Mouse (Mus musculus) kidney, postnatal 0 days (tissue): ENCODE results near the gene Btbd11. TPM values are rescaled to one million over a fixed set of nuclear protein-coding genes. Genes with fewer than 3 reads are reported as not detected.

Experiments
- ATAC-seq: fragments of 200-750 bp; cut with Nextera tagmentation; replicated peaks from 2 replicates; pipeline ENCODE4 v1.8.0; 2017; ENCODE audit warnings: low read depth, moderate number of reproducible peaks, moderate TSS enrichment, moderate library complexity; ENCODE audit not compliant: low FRiP score
- DNase-seq: peaks from one replicate; pipeline ENCODE4 v3.0.0-alpha.2; 2016; ENCODE audit warnings: low spot score
- H3K27ac ChIP-seq: fragments of 300-500 bp; sonication (generic); 2 replicates; pipeline ENCODE4 v1.5.1; 2014; ENCODE audit warnings: mild to moderate bottlenecking
- H3K27me3 ChIP-seq: fragments of 300-500 bp; sonication (generic); 2 replicates; pipeline ENCODE4 v1.6.1; 2014; ENCODE audit warnings: low read length, mixed read lengths; ENCODE audit not compliant: insufficient read depth
- H3K36me3 ChIP-seq: fragments of 300-500 bp; sonication (generic); 2 replicates; pipeline ENCODE4 v1.6.1; 2014; ENCODE audit warnings: low read length, mixed read lengths; ENCODE audit not compliant: insufficient read depth
- H3K4me1 ChIP-seq: fragments of 300-500 bp; sonication (generic); replicated peaks from 2 replicates; pipeline ENCODE4 v1.6.1; 2014; ENCODE audit warnings: antibody characterized with exemption, low read length, mixed read lengths; ENCODE audit not compliant: insufficient read depth
- H3K4me2 ChIP-seq: fragments of 300-500 bp; sonication (generic); 2 replicates; pipeline ENCODE4 v1.6.1; 2014; ENCODE audit warnings: mild to moderate bottlenecking, low read length, moderate library complexity, mixed read lengths
- H3K4me3 ChIP-seq: fragments of 300-500 bp; sonication (generic); replicated peaks from 2 replicates; pipeline ENCODE4 v1.5.1; 2014; ENCODE audit warnings: low read depth, low read length
- H3K9ac ChIP-seq: fragments of 300-500 bp; sonication (generic); 2 replicates; pipeline ENCODE4 v1.6.1; 2014; ENCODE audit warnings: low read depth, low read length
- H3K9me3 ChIP-seq: fragments of 300-500 bp; sonication (generic); replicated peaks from 2 replicates; pipeline ENCODE4 v1.6.1; 2016; ENCODE audit warnings: low read length, inconsistent platforms, mixed read lengths
- CTCF ChIP-seq: IDR thresholded peaks from 2 replicates; pipeline ENCODE4 v1.5.1; 2016; ENCODE audit warnings: antibody characterized with exemption, low read depth, mild to moderate bottlenecking, moderate library complexity
- WGBS: fragments of 180-500 bp; shearing (Covaris S2); extraction: QIAGEN DNeasy Blood & Tissue Kit; methylation state at CpG from one replicate; pipeline ENCODE4 v1.1.7; 2014; 5-methylcytosine and 5-hydroxymethylcytosine counted together
- polyA plus RNA-seq: library from polyadenylated mRNA; unstranded; fragments of >200 nt; fragmentation: Nextera tagmentation; extraction: Ambion mirVana; gene quantifications from 2 replicates; pipeline ENCODE4 v1.2.1, GENCODE M21; 2015

Btbd11 gene
- polyA plus RNA-seq = 6.7 and 6.8 TPM in 2 replicates

DNA sequence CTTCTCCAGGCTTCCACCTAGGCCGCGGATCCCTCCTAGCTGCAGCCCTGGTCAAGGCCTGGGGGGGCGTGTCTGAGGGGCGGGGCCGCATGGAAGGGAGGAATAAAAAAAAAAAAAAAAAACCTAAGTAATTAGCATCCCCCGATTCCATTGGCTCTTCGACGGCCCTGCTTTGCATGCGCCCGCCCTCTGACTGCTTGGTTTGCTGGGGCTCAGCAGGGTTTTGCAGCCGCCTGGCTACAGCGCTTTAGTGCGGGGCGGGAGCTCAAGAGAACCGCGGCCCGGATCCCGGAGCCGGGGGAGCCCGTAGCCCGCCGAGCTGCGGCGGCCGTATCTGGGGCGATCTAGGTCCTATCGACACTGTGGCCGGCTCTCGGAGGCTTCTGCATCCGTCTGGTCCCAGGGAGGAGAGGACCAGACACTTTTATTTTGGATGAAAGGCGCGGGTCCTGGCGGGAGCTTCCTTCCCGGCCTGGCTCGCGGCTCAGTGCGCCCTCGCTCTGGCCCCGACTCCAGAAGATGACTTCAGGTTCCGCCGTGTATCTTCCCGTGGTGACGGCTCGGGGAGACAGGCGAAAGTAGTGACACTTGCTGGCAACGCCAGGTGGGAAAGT lies at the start of gene Btbd11:
Gene Btbd11 (plus strand): TSS at position 210 of the 614 bp plus-strand sequence.
- peak within 1 kb of the TSS; percentile 99 for H3K4me2 ChIP-seq
- ATAC-seq (peak; percentile 92), DNase-seq (peak; percentile 98)
- 0 out of 2 replicates have a peak, but pooled peaks cover 5% of the 10 kb centered on the region for H3K27me3 ChIP-seq
- H3K4me3 ChIP-seq = peak within 1 kb of the TSS; percentile 63
- peaks cover 12% of the 10 kb centered on the region; the same call in 1 of the 2 replicates for H3K4me1 ChIP-seq
- peak; percentile 54 for TF ChIP-seq CTCF
- H3K9me3 ChIP-seq = no peaks in the 10 kb centered on the region
- under 1% methylated on average over 43 of the region's 46 CpGs for WGBS
- H3K36me3 ChIP-seq = no peaks in the 10 kb centered on the region
- no peak within 1 kb of the TSS for H3K27ac ChIP-seq
- peak within 1 kb of the TSS; percentile 59 for H3K9ac ChIP-seq

DNA sequence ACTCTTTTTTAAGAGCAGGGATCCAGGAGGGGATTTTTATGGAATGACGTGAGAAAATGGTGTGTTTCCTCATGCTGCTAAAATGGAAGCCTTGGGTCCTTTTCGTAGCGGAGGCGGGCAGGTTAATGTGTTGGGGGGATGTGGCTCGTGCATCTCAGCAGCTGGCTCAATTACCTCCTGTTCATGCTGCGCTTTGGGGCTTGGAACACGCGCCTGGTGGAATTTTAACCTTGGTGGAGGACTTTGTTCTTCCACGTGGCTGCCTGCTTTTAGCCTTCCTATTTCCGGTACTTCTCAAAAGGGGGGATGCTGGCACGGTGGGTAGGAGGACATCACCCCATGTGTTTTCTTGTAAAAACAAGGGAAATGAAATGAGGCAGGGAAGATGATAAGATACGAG lies 47.9 kb upstream of the Btbd11 start:
- Histone ChIP-seq H3K27me3 (no peaks in the 10 kb centered on the region), H3K4me3 (no peak overlapping the region), H3K9me3 (no peaks in the 10 kb centered on the region), H3K36me3 (no peaks in the 10 kb centered on the region), H3K4me2 (no peak overlapping the region), H3K4me1 (no peaks in the 10 kb centered on the region), H3K27ac (no peak overlapping the region), H3K9ac (no peak overlapping the region)
- DNase-seq (no peak), ATAC-seq (no peak)
- no peak for TF ChIP-seq CTCF
- 59% methylated on average over 12 of the region's 12 CpGs for WGBS

DNA sequence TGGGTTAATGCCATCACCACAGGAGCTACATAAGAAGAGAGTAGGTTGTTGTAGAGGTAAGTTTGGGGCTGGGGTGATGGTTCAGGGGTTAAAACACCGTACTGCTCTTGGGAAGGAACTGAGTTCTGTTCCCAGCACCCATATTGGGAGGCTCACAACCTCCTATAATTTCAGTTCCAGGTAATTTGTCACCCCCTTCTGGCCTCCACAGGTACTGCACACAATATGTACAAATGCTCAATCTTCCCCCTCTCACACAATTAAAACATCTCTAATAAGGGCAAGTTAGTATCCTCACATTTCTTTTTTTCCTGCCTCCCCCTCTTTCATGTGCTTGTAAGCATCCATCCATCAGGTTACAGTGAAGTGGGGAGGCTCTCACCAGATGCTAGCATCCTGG lies 44.7 kb upstream of the Btbd11 start:
- H3K4me2 ChIP-seq = no peak overlapping the region
- ATAC-seq (no peak), DNase-seq (no peak)
- no peak overlapping the region for H3K27ac ChIP-seq
- 81% methylated on average over 1 of the region's 1 CpGs for WGBS
- TF ChIP-seq CTCF = peak; percentile 46
- no peaks in the 10 kb centered on the region for H3K36me3 ChIP-seq
- H3K4me3 ChIP-seq = no peak overlapping the region
- no peaks in the 10 kb centered on the region for H3K27me3 ChIP-seq
- H3K9ac ChIP-seq = no peak overlapping the region
- no peaks in the 10 kb centered on the region for H3K9me3 ChIP-seq
- H3K4me1 ChIP-seq = no peaks in the 10 kb centered on the region

DNA sequence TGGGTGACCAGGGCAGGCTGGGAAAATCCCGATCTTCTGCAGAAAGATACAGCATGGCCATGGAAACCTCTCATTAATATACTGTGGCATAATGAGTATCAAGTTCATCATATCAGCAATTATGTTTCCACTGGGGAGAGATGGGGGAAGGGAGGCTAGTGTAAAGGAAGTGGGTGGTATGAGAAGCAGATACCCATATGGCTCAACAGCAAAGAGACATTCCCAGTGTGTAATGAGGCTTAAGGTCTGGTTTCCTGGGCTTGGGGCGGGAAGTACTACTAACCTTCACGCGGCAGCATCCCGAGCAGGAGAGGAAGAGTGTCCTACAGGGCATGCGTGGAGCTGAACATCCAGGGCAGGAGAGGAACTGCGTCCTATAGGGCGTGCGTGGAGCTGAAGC lies 39.4 kb upstream of the Btbd11 start:
- DNase-seq (no peak), ATAC-seq (no peak)
- H3K27me3 ChIP-seq = no peaks in the 10 kb centered on the region
- H3K36me3 ChIP-seq = no peaks in the 10 kb centered on the region
- no peak overlapping the region for H3K4me3 ChIP-seq
- H3K4me1 ChIP-seq = no peaks in the 10 kb centered on the region
- TF ChIP-seq CTCF = no peak
- no peak overlapping the region for H3K27ac ChIP-seq
- H3K4me2 ChIP-seq = no peak overlapping the region
- no peaks in the 10 kb centered on the region for H3K9me3 ChIP-seq
- WGBS = 58% methylated on average over 9 of the region's 9 CpGs
- no peak overlapping the region for H3K9ac ChIP-seq

DNA sequence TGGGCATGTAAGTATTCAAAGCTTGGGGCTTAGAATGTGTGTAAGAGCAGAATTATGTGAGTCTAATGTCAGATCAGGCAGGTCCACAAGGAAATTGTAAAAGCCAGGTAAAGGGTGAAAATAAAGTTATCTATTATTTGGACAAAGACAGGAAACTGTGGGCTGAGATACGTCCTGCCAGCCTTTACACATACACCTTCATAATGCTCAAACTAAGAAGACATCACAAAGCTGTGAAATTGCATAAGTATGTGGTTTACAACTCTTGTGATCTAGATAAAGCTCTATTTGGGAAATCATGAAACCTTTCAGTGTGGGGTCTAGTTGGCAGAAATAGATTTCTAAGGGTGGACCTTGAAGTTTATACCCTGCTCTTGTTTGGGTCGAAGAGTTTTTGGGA lies 34.1 kb upstream of the Btbd11 start:
- TF ChIP-seq CTCF = no peak

DNA sequence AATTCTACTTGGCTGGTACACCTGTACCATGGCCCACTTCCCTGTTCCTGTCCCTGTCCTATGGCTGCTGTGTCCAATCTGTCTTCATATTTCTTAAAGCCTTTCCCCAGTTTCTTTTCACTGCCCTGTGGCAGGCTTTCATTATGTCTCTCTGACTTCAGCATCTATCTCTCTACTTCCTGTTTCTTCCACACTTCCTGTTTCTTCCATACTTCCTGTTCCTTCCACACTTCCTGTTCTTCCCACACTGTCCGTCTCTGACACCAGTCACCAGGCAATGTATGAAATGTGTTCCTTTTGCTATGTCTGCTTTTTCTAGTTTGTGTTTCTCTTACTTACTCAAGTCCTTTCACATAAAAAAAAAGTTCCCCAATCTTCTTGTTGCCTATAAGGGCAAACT lies 32.3 kb upstream of the Btbd11 start:
- TF ChIP-seq CTCF = no peak
- 69% methylated on average over 1 of the region's 1 CpGs for WGBS
- H3K4me3 ChIP-seq = no peak overlapping the region
- no peaks in the 10 kb centered on the region for H3K9me3 ChIP-seq
- H3K27me3 ChIP-seq = no peaks in the 10 kb centered on the region
- no peak for ATAC-seq
- no peak for DNase-seq
- H3K4me1 ChIP-seq = no peaks in the 10 kb centered on the region
- no peak overlapping the region for H3K4me2 ChIP-seq
- H3K27ac ChIP-seq = no peak overlapping the region
- no peaks in the 10 kb centered on the region for H3K36me3 ChIP-seq
- H3K9ac ChIP-seq = no peak overlapping the region

More for the DNA sequence above, 34.1 kb upstream of the Btbd11 start:
- 74% methylated on average over 2 of the region's 2 CpGs for WGBS
- Histone ChIP-seq H3K9me3 (no peaks in the 10 kb centered on the region), H3K27ac (no peak overlapping the region), H3K36me3 (no peaks in the 10 kb centered on the region), H3K4me2 (no peak overlapping the region), H3K27me3 (no peaks in the 10 kb centered on the region), H3K4me1 (no peaks in the 10 kb centered on the region), H3K4me3 (no peak overlapping the region), H3K9ac (no peak overlapping the region)
- ATAC-seq = no peak
- no peak for DNase-seq
